Mouse (Mus musculus) liver, embryonic 11.5 days (tissue): Measurements from ENCODE around the gene L3mbtl4. TPM values are rescaled to one million over a fixed set of nuclear protein-coding genes. Genes with fewer than 3 reads are reported as not detected.

Source experiments
- ATAC-seq: fragments of 200-750 bp; cut with Nextera tagmentation; replicated peaks from 2 replicates; pipeline ENCODE4 v1.8.0; 2017; ENCODE audit warnings: moderate number of reproducible peaks, mild to moderate bottlenecking, moderate TSS enrichment, moderate library complexity; ENCODE audit not compliant: low FRiP score
- DNase-seq: peaks from one replicate; pipeline ENCODE4 v3.0.0-alpha.2; 2017; ENCODE audit warnings: low spot score
- H3K27ac ChIP-seq: fragments of 300-500 bp; sonication (generic); 2 replicates; pipeline ENCODE4 v1.5.1; 2014; ENCODE audit warnings: mild to moderate bottlenecking, low read depth, low read length, control low read depth
- H3K27me3 ChIP-seq: fragments of 300-500 bp; sonication (generic); replicated peaks from 2 replicates; pipeline ENCODE4 v1.6.1; 2014; ENCODE audit warnings: low read length, mixed read lengths; ENCODE audit not compliant: control insufficient read depth, insufficient read depth
- H3K36me3 ChIP-seq: fragments of 300-500 bp; sonication (generic); 2 replicates; pipeline ENCODE4 v1.6.1; 2014; ENCODE audit warnings: mild to moderate bottlenecking, low read length, moderate library complexity, mixed read lengths; ENCODE audit not compliant: control insufficient read depth, insufficient read depth
- H3K4me1 ChIP-seq: fragments of 300-500 bp; sonication (generic); replicated peaks from 2 replicates; pipeline ENCODE4 v1.6.1; 2014; ENCODE audit warnings: low read length, mixed read lengths; ENCODE audit not compliant: control insufficient read depth, insufficient read depth
- H3K4me2 ChIP-seq: fragments of 300-500 bp; sonication (generic); 2 replicates; pipeline ENCODE4 v1.6.1; 2014; ENCODE audit warnings: mild to moderate bottlenecking, control low read depth, moderate library complexity
- H3K4me3 ChIP-seq: fragments of 300-500 bp; sonication (generic); 2 replicates; pipeline ENCODE4 v1.5.1; 2014; ENCODE audit warnings: low read depth, low read length, control low read depth
- H3K9ac ChIP-seq: fragments of 300-500 bp; sonication (generic); 2 replicates; pipeline ENCODE4 v1.6.1; 2014; ENCODE audit warnings: low read depth, low read length, control low read depth
- H3K9me3 ChIP-seq: fragments of 300-500 bp; sonication (generic); 2 replicates; pipeline ENCODE4 v1.6.1; 2016; ENCODE audit warnings: low read length, inconsistent platforms, mixed read lengths; ENCODE audit not compliant: control insufficient read depth
- WGBS: fragments of 180-500 bp; shearing (Covaris S2); extraction: QIAGEN DNeasy Blood & Tissue Kit; methylation state at CpG from one replicate; pipeline ENCODE4 v1.1.7; 2014; 5-methylcytosine and 5-hydroxymethylcytosine counted together
- polyA plus RNA-seq: library from polyadenylated mRNA; unstranded; fragments of >200 nt; fragmentation: Nextera tagmentation; extraction: Ambion mirVana; gene quantifications from 2 replicates; pipeline ENCODE4 v1.2.1, GENCODE M21; 2014

L3mbtl4 gene
- polyA plus RNA-seq, 1 experiment from 2014 or later, result not detected

GRCm38 (mm10) chr17:68758428-68758827 is 484.8 kb downstream of the L3mbtl4 start:
- H3K27ac ChIP-seq, result no peak overlapping the region
- ATAC-seq, result no peak
- DNase-seq, result no peak
- no peaks in the 10 kb centered on the region for H3K9me3 ChIP-seq
- no peaks in the 10 kb centered on the region for H3K4me1 ChIP-seq
- 63% methylated on average over 5 of the region's 5 CpGs for WGBS
- H3K36me3 ChIP-seq, result no peaks in the 10 kb centered on the region
- no peak overlapping the region for H3K4me2 ChIP-seq
- H3K27me3 ChIP-seq, result no peaks in the 10 kb centered on the region
- H3K4me3 ChIP-seq, result no peak overlapping the region
- no peak overlapping the region for H3K9ac ChIP-seq

DNA sequence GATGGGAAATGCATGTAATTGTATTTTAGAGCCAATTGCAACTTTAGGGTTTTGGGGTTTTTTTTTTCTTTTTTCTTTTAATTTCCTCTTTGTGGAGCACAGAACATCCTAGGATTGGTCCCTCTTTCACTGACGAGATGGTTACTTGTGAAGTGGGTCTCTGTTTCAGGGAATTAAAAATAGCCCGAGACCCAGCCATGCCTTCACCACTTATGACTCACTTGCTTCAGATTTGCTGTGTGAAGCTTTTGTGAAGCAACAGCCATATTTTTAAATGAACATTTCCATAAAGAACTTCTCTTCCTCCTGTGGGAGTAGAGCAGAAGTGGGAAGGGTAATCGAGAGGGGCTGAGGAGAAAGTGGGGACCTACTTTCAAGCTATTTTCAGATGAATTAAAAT is 485.3 kb downstream of the L3mbtl4 start:
- H3K9ac ChIP-seq, result no peak overlapping the region
- H3K27me3 ChIP-seq, result no peaks in the 10 kb centered on the region
- no peak for DNase-seq
- H3K27ac ChIP-seq, result no peak overlapping the region
- no peak overlapping the region for H3K4me3 ChIP-seq
- H3K4me1 ChIP-seq, result no peaks in the 10 kb centered on the region
- H3K4me2 ChIP-seq, result no peak overlapping the region
- 88% methylated on average over 3 of the region's 3 CpGs for WGBS
- no peak for ATAC-seq
- H3K9me3 ChIP-seq, result no peaks in the 10 kb centered on the region
- no peaks in the 10 kb centered on the region for H3K36me3 ChIP-seq

- Histone ChIP-seq H3K4me1 (no peaks in the 10 kb centered on the region), H3K9ac (no peak overlapping the region), H3K9me3 (no peaks in the 10 kb centered on the region), H3K36me3 (no peaks in the 10 kb centered on the region), H3K4me2 (no peak overlapping the region), H3K27ac (no peak overlapping the region), H3K27me3 (no peaks in the 10 kb centered on the region), H3K4me3 (no peak overlapping the region)
- 81% methylated on average over 1 of the region's 1 CpGs for WGBS
- DNase-seq, result no peak
- ATAC-seq, result no peak
These were observed 486.4 kb downstream of the L3mbtl4 start for GRCm38 (mm10) chr17:68759978-68760377.

GRCm38 (mm10) chr17:68764329-68764880 is 490.8 kb downstream of the L3mbtl4 start:
- Histone ChIP-seq H3K27me3 (no peaks in the 10 kb centered on the region), H3K36me3 (no peaks in the 10 kb centered on the region), H3K9me3 (no peaks in the 10 kb centered on the region), H3K4me1 (no peaks in the 10 kb centered on the region), H3K9ac (no peak overlapping the region), H3K4me3 (no peak overlapping the region), H3K27ac (no peak overlapping the region), H3K4me2 (no peak overlapping the region)
- no peak for ATAC-seq
- 78% methylated on average over 10 of the region's 10 CpGs for WGBS
- DNase-seq, result no peak

GRCm38 (mm10) chr17:68769561-68769960 is 496.0 kb downstream of the L3mbtl4 start:
- no peaks in the 10 kb centered on the region for H3K4me1 ChIP-seq
- WGBS, result 75% methylated on average over 4 of the region's 4 CpGs

GRCm38 (mm10) chr17:68771046-68771750 is 497.6 kb downstream of the L3mbtl4 start:
- no peak overlapping the region for H3K27ac ChIP-seq
- no peaks in the 10 kb centered on the region for H3K27me3 ChIP-seq
- no peaks in the 10 kb centered on the region for H3K9me3 ChIP-seq
- H3K4me1 ChIP-seq, result no peaks in the 10 kb centered on the region
- H3K4me3 ChIP-seq, result no peak overlapping the region
- H3K4me2 ChIP-seq, result no peak overlapping the region
- 56% methylated on average over 7 of the region's 7 CpGs for WGBS
- no peak overlapping the region for H3K9ac ChIP-seq
- ATAC-seq (no peak), DNase-seq (no peak)
- H3K36me3 ChIP-seq, result no peaks in the 10 kb centered on the region

More at GRCm38 (mm10) chr17:68769561-68769960, 496.0 kb downstream of the L3mbtl4 start:
- H3K36me3 ChIP-seq, result no peaks in the 10 kb centered on the region
- no peak overlapping the region for H3K4me3 ChIP-seq
- DNase-seq (no peak), ATAC-seq (no peak)
- no peak overlapping the region for H3K4me2 ChIP-seq
- H3K27ac ChIP-seq, result no peak overlapping the region
- no peaks in the 10 kb centered on the region for H3K27me3 ChIP-seq
- no peaks in the 10 kb centered on the region for H3K9me3 ChIP-seq
- no peak overlapping the region for H3K9ac ChIP-seq

GRCm38 (mm10) chr17:68793741-68794140 is 520.1 kb downstream of the L3mbtl4 start:
- H3K4me3 ChIP-seq, result no peak overlapping the region
- H3K27ac ChIP-seq, result no peak overlapping the region
- WGBS, result 77% methylated on average over 4 of the region's 4 CpGs
- no peak overlapping the region for H3K9ac ChIP-seq
- DNase-seq (no peak), ATAC-seq (no peak)
- no peaks in the 10 kb centered on the region for H3K9me3 ChIP-seq
- no peaks in the 10 kb centered on the region for H3K4me1 ChIP-seq
- no peak overlapping the region for H3K4me2 ChIP-seq
- no peaks in the 10 kb centered on the region for H3K27me3 ChIP-seq
- H3K36me3 ChIP-seq, result no peaks in the 10 kb centered on the region

GRCm38 (mm10) chr17:68826323-68826722 is 552.7 kb downstream of the L3mbtl4 start, which contains the start of gene Tmem200c:
TSS of gene Tmem200c (plus strand) at chr17:68826623.
- Histone ChIP-seq H3K27ac (no peak within 1 kb of the TSS), H3K4me2 (no peak within 1 kb of the TSS), H3K27me3 (no peaks in the 10 kb centered on the region), H3K9ac (no peak within 1 kb of the TSS), H3K36me3 (no peaks in the 10 kb centered on the region), H3K4me3 (no peak within 1 kb of the TSS), H3K9me3 (no peaks in the 10 kb centered on the region), H3K4me1 (no peaks in the 10 kb centered on the region)
- ATAC-seq (no peak), DNase-seq (no peak)
- 76% methylated on average over 6 of the region's 6 CpGs for WGBS
